8 mouse cellular contexts compared by ENCODE assay signal in the genomic region with DNA sequence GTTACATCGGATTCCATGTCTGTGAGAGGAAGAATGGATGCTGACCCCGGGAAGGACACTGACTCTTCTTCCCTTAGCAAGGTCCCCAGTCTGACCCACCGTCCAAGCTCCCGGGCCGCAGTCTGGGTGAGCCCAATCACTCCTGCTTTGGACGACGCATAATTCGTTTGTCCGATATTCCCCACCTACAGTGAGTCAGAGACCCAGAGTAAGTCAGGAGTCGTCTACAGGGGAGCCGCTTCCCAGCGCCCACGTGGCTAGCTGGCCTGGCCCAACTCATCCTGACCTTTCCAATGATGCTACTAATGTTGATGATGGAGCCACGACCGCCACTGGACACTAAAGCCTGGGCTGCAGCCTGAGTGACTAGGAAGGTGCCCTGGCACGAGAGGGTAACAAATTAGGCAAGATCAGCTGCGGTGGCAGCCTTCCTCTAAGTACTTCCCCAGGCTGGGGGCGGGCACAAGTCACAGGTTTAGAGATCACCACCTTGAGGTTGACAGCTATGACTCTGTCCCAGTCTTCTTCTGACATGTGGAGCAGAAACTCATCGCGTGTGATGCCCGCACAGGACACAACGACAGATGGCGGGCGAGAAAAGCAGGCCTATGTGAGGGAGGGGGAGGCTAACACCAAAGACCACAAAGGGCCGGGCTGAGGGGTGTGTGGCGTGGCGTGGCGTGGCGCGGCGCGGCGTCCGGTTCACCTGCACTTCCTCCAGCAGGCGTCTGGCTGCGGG. TPM values are rescaled to one million over a fixed set of nuclear protein-coding genes. Genes with fewer than 3 reads are reported as not detected.
DNase-seq lines count a peak whose midpoint lies in the region; ATAC-seq lines count a peak whose summit lies in the region.

No protein-coding gene starts in this region.

- peak overlapping the region; percentile 71 for H3K9ac ChIP-seq in heart, embryonic 12.5 days
- H3K9ac ChIP-seq in midbrain, embryonic 12.5 days (replicated peaks) = peak overlapping the region; percentile 88
- H3K9ac ChIP-seq in stomach, embryonic 16.5 days (ENCODE audit: low read length) = peak overlapping the region; percentile 74

- no peak for ATAC-seq in heart, embryonic 12.5 days (ENCODE audit: insufficient number of reproducible peaks, low FRiP score)
- no peak for ATAC-seq in midbrain, embryonic 12.5 days (ENCODE audit: low FRiP score, low read depth)
- no peak for ATAC-seq in stomach, embryonic 16.5 days (ENCODE audit: insufficient read depth, low FRiP score)

- H3K27ac ChIP-seq in heart, embryonic 12.5 days (ENCODE audit: poor library complexity, severe bottlenecking) = peak overlapping the region; percentile 65
- peak overlapping the region; percentile 90 for H3K27ac ChIP-seq in limb, embryonic 10.5 days
- H3K27ac ChIP-seq in midbrain, embryonic 12.5 days (replicated peaks) = peak overlapping the region; percentile 96
- H3K27ac ChIP-seq in stomach, embryonic 16.5 days (ENCODE audit: low read length) = peak overlapping the region; percentile 66

- no peaks in the 10 kb centered on the region for H3K27me3 ChIP-seq in heart, embryonic 12.5 days (replicated peaks)
- no peaks in the 10 kb centered on the region for H3K27me3 ChIP-seq in limb, embryonic 10.5 days (ENCODE audit: low read depth, poor library complexity, severe bottlenecking)
- H3K27me3 ChIP-seq in midbrain, embryonic 12.5 days = no peaks in the 10 kb centered on the region
- no peaks in the 10 kb centered on the region for H3K27me3 ChIP-seq in stomach, embryonic 16.5 days (ENCODE audit: control insufficient read depth, insufficient read depth, low read length)

- H3K4me1 ChIP-seq in heart, embryonic 12.5 days (replicated peaks) = peaks cover 58% of the 10 kb centered on the region
- peaks cover 79% of the 10 kb centered on the region for H3K4me1 ChIP-seq in limb, embryonic 10.5 days
- peaks cover 67% of the 10 kb centered on the region for H3K4me1 ChIP-seq in midbrain, embryonic 12.5 days
- peaks cover 48% of the 10 kb centered on the region for H3K4me1 ChIP-seq in stomach, embryonic 16.5 days (ENCODE audit: control insufficient read depth, insufficient read depth, low read length)

- H3K4me3 ChIP-seq in heart, embryonic 12.5 days = peak overlapping the region; percentile 66
- peak overlapping the region; percentile 77 for H3K4me3 ChIP-seq in limb, embryonic 10.5 days
- H3K4me3 ChIP-seq in midbrain, embryonic 12.5 days = peak overlapping the region; percentile 95
- H3K4me3 ChIP-seq in stomach, embryonic 16.5 days (replicated peaks; ENCODE audit: low read length) = peak overlapping the region; percentile 75

- peak; percentile 48 for DNase-seq in layer of hippocampus, adult 9-11 months
- DNase-seq in layer of hippocampus, postnatal 36 days = no peak
- DNase-seq in adrenal gland, postnatal 25 days = peak; percentile 43
- DNase-seq in limb, embryonic 10.5 days (ENCODE audit: low spot score) = no peak
- no peak for DNase-seq in layer of hippocampus, postnatal 10 days (ENCODE audit: low spot score in 2 of 2)

- H3K4me2 ChIP-seq in heart, embryonic 12.5 days = peak overlapping the region; percentile 88
- peak overlapping the region; percentile 88 for H3K4me2 ChIP-seq in midbrain, embryonic 12.5 days (replicated peaks)
- H3K4me2 ChIP-seq in stomach, embryonic 16.5 days (ENCODE audit: low read depth, low read length) = peak overlapping the region; percentile 85

- H3K36me3 ChIP-seq in heart, embryonic 12.5 days = peaks cover 32% of the 10 kb centered on the region
- H3K36me3 ChIP-seq in limb, embryonic 10.5 days = peaks cover 46% of the 10 kb centered on the region
- peaks cover 32% of the 10 kb centered on the region for H3K36me3 ChIP-seq in midbrain, embryonic 12.5 days
- H3K36me3 ChIP-seq in stomach, embryonic 16.5 days (ENCODE audit: control insufficient read depth, insufficient read depth, low read length) = peaks cover 20% of the 10 kb centered on the region

- H3K9me3 ChIP-seq in heart, embryonic 12.5 days (replicated peaks) = no peaks in the 10 kb centered on the region
- no peaks in the 10 kb centered on the region for H3K9me3 ChIP-seq in limb, embryonic 10.5 days (replicated peaks)
- no peaks in the 10 kb centered on the region for H3K9me3 ChIP-seq in midbrain, embryonic 12.5 days
- H3K9me3 ChIP-seq in stomach, embryonic 16.5 days (replicated peaks; ENCODE audit: control insufficient read depth, low read length) = no peaks in the 10 kb centered on the region

- WGBS in heart, embryonic 12.5 days = 10% methylated on average over 36 of the region's 36 CpGs
- 9% methylated on average over 36 of the region's 36 CpGs for WGBS in limb, embryonic 10.5 days
- 4% methylated on average over 24 of the region's 36 CpGs for whole genome bisulfite sequencing in midbrain, embryonic 12.5 days
- 10% methylated on average over 36 of the region's 36 CpGs for WGBS in stomach, embryonic 16.5 days

RNA-seq across cellular contexts. Expression of gene H2-Ke6, which starts 0.8 kb away (rescaled TPM):
- total RNA-seq in layer of hippocampus, postnatal 36 days (2021) = 10 to 100 TPM; 60.2 to 61.7 TPM
- total RNA-seq in adrenal gland, postnatal 25 days (2021) = 239 TPM in 2 replicates
- 46.7 and 48.0 TPM in 2 replicates for polyA plus RNA-seq in heart, embryonic 12.5 days (2016; fragmentation: Nextera tagmentation; extraction: Ambion mirVana)
- polyA plus RNA-seq in limb, embryonic 10.5 days (2016; fragmentation: Nextera tagmentation; extraction: Ambion mirVana) = 25.9 and 33.7 TPM in 2 replicates
- polyA plus RNA-seq in midbrain, embryonic 12.5 days (2016; fragmentation: Nextera tagmentation; extraction: Ambion mirVana) = 110 and 131 TPM in 2 replicates
- 38.9 and 41.3 TPM in 2 replicates for polyA plus RNA-seq in stomach, embryonic 16.5 days (2015; fragmentation: Nextera tagmentation; extraction: Ambion mirVana)
- total RNA-seq in layer of hippocampus, postnatal 10 days (2021) = 10 to 100 TPM; 48.6 to 51.6 TPM

RNA-seq across cellular contexts. Expression of gene Ring1, which starts 2.6 kb away (rescaled TPM):
- 10 to 100 TPM; 39.6 to 42.9 TPM for total RNA-seq in layer of hippocampus, postnatal 36 days (2021)
- total RNA-seq in adrenal gland, postnatal 25 days (2021) = 50.8 and 66.2 TPM in 2 replicates
- 14.9 and 16.5 TPM in 2 replicates for polyA plus RNA-seq in heart, embryonic 12.5 days (2016; fragmentation: Nextera tagmentation; extraction: Ambion mirVana)
- polyA plus RNA-seq in limb, embryonic 10.5 days (2016; fragmentation: Nextera tagmentation; extraction: Ambion mirVana) = 11.8 and 15.0 TPM in 2 replicates
- 25.2 and 27.0 TPM in 2 replicates for polyA plus RNA-seq in midbrain, embryonic 12.5 days (2016; fragmentation: Nextera tagmentation; extraction: Ambion mirVana)
- polyA plus RNA-seq in stomach, embryonic 16.5 days (2015; fragmentation: Nextera tagmentation; extraction: Ambion mirVana) = 8.1 and 10.7 TPM in 2 replicates
- total RNA-seq in layer of hippocampus, postnatal 10 days (2021) = 10 to 100 TPM; 27.8 to 34.2 TPM

RNA-seq across cellular contexts. Expression of gene Slc39a7, which starts 4.4 kb away (rescaled TPM):
- total RNA-seq in layer of hippocampus, postnatal 36 days (2021) = 10 to 100 TPM; 88.5 to 92.6 TPM
- 149 and 162 TPM in 2 replicates for total RNA-seq in adrenal gland, postnatal 25 days (2021)
- polyA plus RNA-seq in heart, embryonic 12.5 days (2016; fragmentation: Nextera tagmentation; extraction: Ambion mirVana) = 128 and 130 TPM in 2 replicates
- 196 TPM in 2 replicates for polyA plus RNA-seq in limb, embryonic 10.5 days (2016; fragmentation: Nextera tagmentation; extraction: Ambion mirVana)
- 180 and 184 TPM in 2 replicates for polyA plus RNA-seq in midbrain, embryonic 12.5 days (2016; fragmentation: Nextera tagmentation; extraction: Ambion mirVana)
- polyA plus RNA-seq in stomach, embryonic 16.5 days (2015; fragmentation: Nextera tagmentation; extraction: Ambion mirVana) = 194 and 195 TPM in 2 replicates
- total RNA-seq in layer of hippocampus, postnatal 10 days (2021) = 100 to 1,000 TPM in 1 of 2 experiments, 10 to 100 TPM in 1; 82.8 to 108 TPM

RNA-seq across cellular contexts. Expression of gene Rxrb, which starts 4.5 kb away (rescaled TPM):
- total RNA-seq in layer of hippocampus, postnatal 36 days (2021) = 10 to 100 TPM; 77.8 to 79.2 TPM
- 66.8 and 71.0 TPM in 2 replicates for total RNA-seq in adrenal gland, postnatal 25 days (2021)
- polyA plus RNA-seq in heart, embryonic 12.5 days (2016; fragmentation: Nextera tagmentation; extraction: Ambion mirVana) = 34.7 and 36.9 TPM in 2 replicates
- 49.9 and 51.0 TPM in 2 replicates for polyA plus RNA-seq in limb, embryonic 10.5 days (2016; fragmentation: Nextera tagmentation; extraction: Ambion mirVana)
- polyA plus RNA-seq in midbrain, embryonic 12.5 days (2016; fragmentation: Nextera tagmentation; extraction: Ambion mirVana) = 68.0 and 68.4 TPM in 2 replicates
- 36.3 and 37.7 TPM in 2 replicates for polyA plus RNA-seq in stomach, embryonic 16.5 days (2015; fragmentation: Nextera tagmentation; extraction: Ambion mirVana)
- total RNA-seq in layer of hippocampus, postnatal 10 days (2021) = 10 to 100 TPM; 70.1 to 70.2 TPM

RNA-seq across cellular contexts. Expression of gene Col11a2, which starts 12.2 kb away (rescaled TPM):
- total RNA-seq in layer of hippocampus, postnatal 36 days (2021) = 10 to 100 TPM; 20.3 to 21.8 TPM
- total RNA-seq in adrenal gland, postnatal 25 days (2021) = 0.91 and 3.0 TPM in 2 replicates
- 0.48 and 0.83 TPM in 2 replicates for polyA plus RNA-seq in heart, embryonic 12.5 days (2016; fragmentation: Nextera tagmentation; extraction: Ambion mirVana)
- polyA plus RNA-seq in limb, embryonic 10.5 days (2016; fragmentation: Nextera tagmentation; extraction: Ambion mirVana) = 0.43 and 2.5 TPM in 2 replicates
- polyA plus RNA-seq in midbrain, embryonic 12.5 days (2016; fragmentation: Nextera tagmentation; extraction: Ambion mirVana) = 2.3 and 4.0 TPM in 2 replicates
- 0.57 and 0.61 TPM in 2 replicates for polyA plus RNA-seq in stomach, embryonic 16.5 days (2015; fragmentation: Nextera tagmentation; extraction: Ambion mirVana)
- 10 to 100 TPM; 14.5 to 22.0 TPM for total RNA-seq in layer of hippocampus, postnatal 10 days (2021)

Comparison
In these comparisons a context has a peak if more than half of its experiments do, and no peak if none do; other contexts are left out.
1. DNase-seq: peak in layer of hippocampus, adult 9-11 months (single experiment) and adrenal gland, postnatal 25 days (single experiment); none in layer of hippocampus, postnatal 36 days (0 of 2), limb, embryonic 10.5 days (single experiment) and layer of hippocampus, postnatal 10 days (0 of 2).
2. Peak in every context shown above with its lines, with median percentiles within 50 percentile points of each other: H3K27ac ChIP-seq, H3K4me2 ChIP-seq, H3K4me3 ChIP-seq and H3K9ac ChIP-seq.